Mouse (Mus musculus) E14TG2a.4 (cell line): ENCODE data around the gene Trem2.

ENCODE experiments used
- H3K27me3 ChIP-seq: 2 replicates; pipeline ENCODE4 v1.6.1; 2014; ENCODE audit warnings: low read length, control low read depth; ENCODE audit not compliant: insufficient read depth
- H3K36me3 ChIP-seq: 2 replicates; pipeline ENCODE4 v1.6.1; 2014; ENCODE audit warnings: low read length, control low read depth; ENCODE audit not compliant: insufficient read depth
- H3K4me1 ChIP-seq: replicated peaks from 2 replicates; pipeline ENCODE4 v1.6.1; 2014; ENCODE audit warnings: low read depth, low read length, control low read depth
- H3K4me3 ChIP-seq: replicated peaks from 2 replicates; pipeline ENCODE4 v1.5.1; 2014; ENCODE audit warnings: mild to moderate bottlenecking, low read length
- H3K9me3 ChIP-seq: 2 replicates; pipeline ENCODE4 v1.6.1; 2014; ENCODE audit warnings: low read length, control low read depth
- CTCF ChIP-seq: conservative IDR thresholded peaks from 2 replicates; pipeline ENCODE4 v1.5.1; 2014; ENCODE audit warnings: low read length
- NANOG ChIP-seq: IDR thresholded peaks from 2 replicates; pipeline ENCODE4 v1.6.1; 2014; ENCODE audit warnings: borderline replicate concordance, low read length, mixed read lengths
- POU5F1 ChIP-seq: IDR thresholded peaks from 2 replicates; pipeline ENCODE4 v1.6.1; 2014; ENCODE audit warnings: low read length, borderline replicate concordance

Trem2 gene

DNA sequence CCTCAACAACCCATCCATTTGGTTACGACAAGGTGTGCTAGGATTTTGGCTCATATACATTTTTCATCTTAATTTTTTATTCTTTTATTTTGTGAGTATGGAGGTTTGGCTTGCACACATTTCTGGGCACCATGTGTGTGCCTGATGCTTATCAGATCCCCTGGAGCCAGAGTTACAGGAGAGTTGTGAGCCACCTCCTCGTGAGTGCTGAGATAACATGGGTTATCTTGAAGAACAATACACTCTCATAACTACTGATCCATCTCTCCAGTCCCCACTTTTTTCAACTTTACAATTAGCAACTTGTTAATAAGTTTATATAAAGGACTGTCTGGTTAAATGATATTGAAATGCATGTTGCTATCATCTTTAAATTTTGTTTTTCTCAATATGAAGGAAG lies 24.9 kb upstream of the Trem2 start:
- no peaks in the 10 kb centered on the region for H3K36me3 ChIP-seq
- H3K4me3 ChIP-seq: no peak overlapping the region
- H3K9me3 ChIP-seq: no peaks in the 10 kb centered on the region

GRCm38 (mm10) chr17:48323236-48323635 lies 23.0 kb upstream of the Trem2 start:
- Histone ChIP-seq H3K4me1 (peaks cover 24% of the 10 kb centered on the region), H3K36me3 (no peaks in the 10 kb centered on the region), H3K27me3 (no peaks in the 10 kb centered on the region), H3K9me3 (no peaks in the 10 kb centered on the region), H3K4me3 (no peak overlapping the region)
- TF ChIP-seq NANOG (no peak), CTCF (no peak), POU5F1 (no peak)

More for the DNA sequence above, 24.9 kb upstream of the Trem2 start:
- TF ChIP-seq CTCF (no peak), NANOG (no peak), POU5F1 (no peak)
- Histone ChIP-seq H3K27me3 (peaks cover 4% of the 10 kb centered on the region), H3K4me1 (peaks cover 24% of the 10 kb centered on the region)

- Histone ChIP-seq H3K9me3 (no peaks in the 10 kb centered on the region), H3K4me3 (no peak overlapping the region), H3K36me3 (no peaks in the 10 kb centered on the region), H3K27me3 (no peaks in the 10 kb centered on the region), H3K4me1 (peaks cover 24% of the 10 kb centered on the region)
- TF ChIP-seq NANOG (no peak), CTCF (no peak), POU5F1 (no peak)
Observed at GRCm38 (mm10) chr17:48324258-48324657, 21.9 kb upstream of the Trem2 start.

GRCm38 (mm10) chr17:48325093-48325492 lies 21.1 kb upstream of the Trem2 start:
- no peaks in the 10 kb centered on the region for H3K9me3 ChIP-seq
- no peak for TF ChIP-seq NANOG
- TF ChIP-seq CTCF: no peak
- TF ChIP-seq POU5F1: no peak
- H3K4me1 ChIP-seq: peaks cover 24% of the 10 kb centered on the region
- H3K27me3 ChIP-seq: no peaks in the 10 kb centered on the region
- H3K4me3 ChIP-seq: no peak overlapping the region
- H3K36me3 ChIP-seq: no peaks in the 10 kb centered on the region

GRCm38 (mm10) chr17:48325638-48326037 lies 20.6 kb upstream of the Trem2 start:
- Histone ChIP-seq H3K9me3 (no peaks in the 10 kb centered on the region), H3K4me1 (peaks cover 24% of the 10 kb centered on the region), H3K4me3 (no peak overlapping the region), H3K27me3 (no peaks in the 10 kb centered on the region), H3K36me3 (no peaks in the 10 kb centered on the region)
- TF ChIP-seq POU5F1 (no peak), CTCF (no peak), NANOG (no peak)

DNA sequence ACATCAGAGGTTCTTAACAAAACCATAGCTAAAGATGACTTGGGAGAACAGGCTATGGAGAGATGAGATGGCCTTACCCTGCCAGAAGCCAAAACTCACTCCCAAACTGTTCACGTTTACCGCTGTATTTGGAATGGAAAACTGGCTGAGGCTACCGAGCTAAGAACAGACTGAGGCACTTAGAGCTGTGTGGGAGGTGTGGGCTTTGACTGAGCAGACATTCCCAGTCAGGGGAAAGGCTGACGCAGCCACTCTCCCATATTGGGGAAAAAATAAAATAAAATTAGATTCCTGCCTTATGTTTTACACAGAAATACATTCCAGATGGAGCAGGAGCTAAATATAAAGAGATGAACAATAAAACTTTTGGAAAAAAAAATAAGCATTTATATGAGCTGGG lies 19.5 kb upstream of the Trem2 start:
- no peak for TF ChIP-seq NANOG
- no peak for TF ChIP-seq POU5F1
- TF ChIP-seq CTCF: no peak
- Histone ChIP-seq H3K9me3 (no peaks in the 10 kb centered on the region), H3K27me3 (no peaks in the 10 kb centered on the region), H3K4me1 (peaks cover 24% of the 10 kb centered on the region), H3K4me3 (no peak overlapping the region), H3K36me3 (no peaks in the 10 kb centered on the region)

- H3K36me3 ChIP-seq: no peaks in the 10 kb centered on the region
- H3K4me1 ChIP-seq: no peaks in the 10 kb centered on the region
- no peaks in the 10 kb centered on the region for H3K9me3 ChIP-seq
- H3K4me3 ChIP-seq: no peak overlapping the region
- TF ChIP-seq NANOG: no peak
- TF ChIP-seq POU5F1: no peak
- TF ChIP-seq CTCF: no peak
- peaks cover 2% of the 10 kb centered on the region; the same call in 1 of the 2 replicates for H3K27me3 ChIP-seq
Observed at GRCm38 (mm10) chr17:48332524-48332923, 13.7 kb upstream of the Trem2 start.

DNA sequence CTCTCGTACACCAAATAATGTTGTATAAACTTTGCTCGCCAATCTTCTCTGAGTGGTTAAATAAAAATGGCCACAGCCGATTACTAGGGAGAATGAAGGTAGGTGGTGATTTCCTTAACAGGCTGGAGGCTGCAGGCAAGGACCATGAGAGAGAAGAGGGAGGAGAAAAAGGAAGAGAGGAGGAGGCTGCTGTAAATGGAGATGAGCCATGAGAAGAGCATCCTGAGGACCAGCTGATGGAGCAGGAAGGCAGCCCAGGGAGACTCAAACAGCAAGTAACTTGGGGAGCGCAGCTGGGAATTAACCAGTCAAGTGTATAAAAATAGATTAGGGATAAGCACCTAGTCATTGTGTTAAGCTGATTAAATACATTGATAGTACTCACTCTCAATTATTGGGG lies 12.0 kb upstream of the Trem2 start:
- TF ChIP-seq POU5F1: no peak
- no peak for TF ChIP-seq NANOG
- no peak for TF ChIP-seq CTCF
- no peaks in the 10 kb centered on the region for H3K4me1 ChIP-seq

DNA sequence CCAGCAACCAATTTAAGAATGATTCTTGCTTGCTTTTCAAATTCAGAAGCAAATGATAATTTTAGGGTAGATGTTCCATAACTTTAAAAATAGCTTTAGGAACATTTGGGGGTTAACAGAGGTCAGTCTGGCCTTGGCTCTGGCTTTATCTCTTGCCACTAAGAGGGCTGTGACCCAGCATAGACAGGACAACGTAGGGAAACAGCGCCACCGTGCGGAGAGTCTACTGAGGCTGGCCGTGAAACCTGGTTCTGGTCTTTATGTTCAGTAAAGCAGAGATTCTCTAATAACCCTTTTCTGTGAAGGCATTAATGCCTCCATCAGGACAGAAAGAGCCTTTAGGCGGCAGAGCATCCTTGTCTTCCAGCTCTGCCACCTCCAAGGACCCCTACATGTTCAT lies 9.3 kb upstream of the Trem2 start:
- Histone ChIP-seq H3K4me1 (no peaks in the 10 kb centered on the region), H3K27me3 (peaks cover 2% of the 10 kb centered on the region; the same call in 1 of the 2 replicates), H3K9me3 (no peaks in the 10 kb centered on the region), H3K36me3 (no peaks in the 10 kb centered on the region), H3K4me3 (no peak overlapping the region)
- TF ChIP-seq POU5F1 (no peak), CTCF (peak; percentile 72)

More for the DNA sequence above, 12.0 kb upstream of the Trem2 start:
- no peaks in the 10 kb centered on the region for H3K36me3 ChIP-seq
- H3K9me3 ChIP-seq: no peaks in the 10 kb centered on the region
- peaks cover 2% of the 10 kb centered on the region; the same call in 1 of the 2 replicates for H3K27me3 ChIP-seq
- H3K4me3 ChIP-seq: no peak overlapping the region

DNA sequence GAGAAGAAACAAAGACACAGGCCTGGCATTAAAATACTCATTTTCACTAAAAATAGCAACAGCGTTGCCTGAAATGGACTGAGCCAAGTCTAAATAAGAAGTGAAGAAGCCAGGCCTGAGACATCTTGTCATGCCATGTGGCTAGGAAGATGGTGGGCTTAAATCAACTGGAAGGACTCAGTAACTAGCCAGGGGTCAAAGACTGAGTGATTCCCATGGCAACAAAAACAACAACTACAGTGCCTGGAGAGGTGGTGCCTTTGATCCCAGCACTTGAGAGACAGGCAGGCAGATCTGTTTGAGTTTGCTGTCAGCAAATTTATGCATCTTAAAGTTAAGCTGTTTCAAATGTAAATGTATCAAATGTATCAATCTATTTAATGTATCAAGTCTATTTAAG lies 5.9 kb upstream of the Trem2 start:
- Histone ChIP-seq H3K36me3 (no peaks in the 10 kb centered on the region), H3K4me1 (no peaks in the 10 kb centered on the region), H3K4me3 (no peak overlapping the region), H3K27me3 (peaks cover 2% of the 10 kb centered on the region; the same call in 1 of the 2 replicates), H3K9me3 (no peaks in the 10 kb centered on the region)
- TF ChIP-seq NANOG (no peak), POU5F1 (no peak), CTCF (no peak)
